Mouse (Mus musculus) heart, adult 2 months (tissue): ENCODE data around the gene Plcl2. TPM values are rescaled to one million over a fixed set of nuclear protein-coding genes. Genes with fewer than 3 reads are reported as not detected.
"Not testable (repeated sequence)": the region's sequence is repeated elsewhere in the genome, so short reads cannot be mapped to it uniquely, and the experiment has no call there.

Experiments
- DNase-seq, 2 experiments: peaks; one replicate each; pipeline ENCODE4 v3.0.0; 2021
- H3K27ac ChIP-seq: fragments of 200-600 bp; 2 replicates; pipeline ENCODE4 v1.8.1; 2022
- H3K27me3 ChIP-seq: fragments of 200-500 bp; 2 replicates; pipeline ENCODE4 v1.6.1; 2012; ENCODE audit warnings: mild to moderate bottlenecking, low read length, inconsistent platforms, mixed read lengths; ENCODE audit not compliant: control insufficient read depth, insufficient read depth
- H3K36me3 ChIP-seq: fragments of 200-500 bp; 2 replicates; pipeline ENCODE4 v1.6.1; 2012; ENCODE audit warnings: low read length, inconsistent platforms; ENCODE audit not compliant: control insufficient read depth, insufficient read depth
- H3K4me1 ChIP-seq: fragments of 200-500 bp; 2 replicates; pipeline ENCODE4 v1.6.1; 2011; ENCODE audit warnings: low read length; ENCODE audit not compliant: control insufficient read depth, insufficient read depth
- H3K4me3 ChIP-seq: fragments of 200-600 bp; 2 replicates; pipeline ENCODE4 v1.8.1; 2022
- H3K79me2 ChIP-seq: fragments of 200-500 bp; replicated peaks from 2 replicates; pipeline ENCODE4 v1.6.1; 2012; ENCODE audit warnings: mild to moderate bottlenecking, inconsistent platforms, low read length, moderate library complexity, mixed read lengths; ENCODE audit not compliant: control insufficient read depth, insufficient read depth
- H3K9ac ChIP-seq: fragments of 200-500 bp; 2 replicates; pipeline ENCODE4 v1.6.1; 2012; ENCODE audit warnings: low read depth, mild to moderate bottlenecking, control low read depth, inconsistent platforms, low read length, mixed read lengths
- CTCF ChIP-seq: fragments of 200-600 bp; IDR thresholded peaks from 2 replicates; pipeline ENCODE4 v1.8.1; 2022; ENCODE audit warnings: antibody characterized with exemption, mild to moderate bottlenecking, moderate library complexity
- EP300 ChIP-seq: fragments of 200-500 bp; IDR thresholded peaks from 2 replicates; pipeline ENCODE4 v1.6.1; 2011; ENCODE audit warnings: low read depth, low read length, control low read depth; ENCODE audit not compliant: insufficient read depth
- POLR2A ChIP-seq: fragments of 200-500 bp; IDR thresholded peaks from 2 replicates; pipeline ENCODE4 v1.6.1; 2011; ENCODE audit warnings: mild to moderate bottlenecking, low read depth, low read length, control low read depth; ENCODE audit not compliant: insufficient read depth
- WGBS: fragments of 180-500 bp; shearing (Covaris S2); methylation state at CpG from one replicate; pipeline ENCODE4 v1.1.7; 2018; 5-methylcytosine and 5-hydroxymethylcytosine counted together
- intact Hi-C: fragments of 180-260 bp; cut with DNase I; formaldehyde crosslinking; loops from one replicate; pipeline ENCODE4 v1.15.1; 2025
- polyA plus RNA-seq: library from polyadenylated mRNA; depleted of rRNA; stranded (reverse); fragments of >200 nt; gene quantifications from 2 replicates; pipeline ENCODE4 v1.2.3, GENCODE M21; 2012
- total RNA-seq, 2 experiments: library from RNA; stranded (reverse); gene quantifications; 2 replicates each; pipeline ENCODE4 v1.2.3; 2021

Plcl2 gene
- total and polyA plus RNA-seq, 3 experiments: 2.8 to 8.0 (median 7.5) TPM

GRCm38 (mm10) chr17:50552130-50552529 is 42.9 kb downstream of the Plcl2 start:
- Histone ChIP-seq H3K79me2 (no peaks in the 10 kb centered on the region), H3K4me3 (no peak overlapping the region), H3K9ac (no peak overlapping the region), H3K27me3 (no peaks in the 10 kb centered on the region), H3K27ac (no peak overlapping the region), H3K4me1 (no peaks in the 10 kb centered on the region), H3K36me3 (no peaks in the 10 kb centered on the region)
- no peak for TF ChIP-seq POLR2A
- no peak for TF ChIP-seq EP300
- TF ChIP-seq CTCF: no peak
- 84% methylated on average over 2 of the region's 2 CpGs for WGBS
- DNase-seq: no peak
- intact Hi-C loops: no loop called here

- DNase-seq: no peak
- no peak overlapping the region for H3K9ac ChIP-seq
- intact Hi-C loops: no loop called here
- H3K4me1 ChIP-seq: peaks cover 2% of the 10 kb centered on the region; the same call in 1 of the 2 replicates
- no peaks in the 10 kb centered on the region for H3K79me2 ChIP-seq
- peak; percentile 31 for TF ChIP-seq CTCF
- TF ChIP-seq EP300: no peak
- H3K27me3 ChIP-seq: no peaks in the 10 kb centered on the region
- 79% methylated on average over 12 of the region's 12 CpGs for WGBS
- H3K36me3 ChIP-seq: no peaks in the 10 kb centered on the region
- H3K4me3 ChIP-seq: no peak overlapping the region
- H3K27ac ChIP-seq: no peak overlapping the region
Observed at GRCm38 (mm10) chr17:50557566-50558238, 48.5 kb downstream of the Plcl2 start.

GRCm38 (mm10) chr17:50558239-50558625 is 49.0 kb downstream of the Plcl2 start:
- no peak overlapping the region for H3K4me3 ChIP-seq
- TF ChIP-seq POLR2A: no peak
- TF ChIP-seq CTCF: no peak
- no peak for TF ChIP-seq EP300
- no peak for DNase-seq
- H3K27me3 ChIP-seq: no peaks in the 10 kb centered on the region
- no peak overlapping the region for H3K27ac ChIP-seq
- WGBS: 74% methylated on average over 4 of the region's 4 CpGs
- H3K9ac ChIP-seq: no peak overlapping the region
- H3K36me3 ChIP-seq: no peaks in the 10 kb centered on the region
- no peaks in the 10 kb centered on the region for H3K79me2 ChIP-seq
- intact Hi-C loops: no loop called here
- H3K4me1 ChIP-seq: peaks cover 2% of the 10 kb centered on the region; the same call in 1 of the 2 replicates

- Histone ChIP-seq H3K27me3 (no peaks in the 10 kb centered on the region), H3K27ac (no peak overlapping the region), H3K36me3 (no peaks in the 10 kb centered on the region), H3K79me2 (peaks cover 2% of the 10 kb centered on the region), H3K4me3 (no peak overlapping the region), H3K9ac (no peak overlapping the region), H3K4me1 (peaks cover 2% of the 10 kb centered on the region)
- 41% methylated on average over 8 of the region's 8 CpGs for WGBS
- TF ChIP-seq EP300 (no peak), CTCF (no peak), POLR2A (no peak)
- no peak for DNase-seq
- intact Hi-C loops: no loop called here
Observed at GRCm38 (mm10) chr17:50565376-50566123, 56.3 kb downstream of the Plcl2 start.

GRCm38 (mm10) chr17:50568846-50569245 is 59.6 kb downstream of the Plcl2 start:
- no peak overlapping the region for H3K4me3 ChIP-seq
- 69% methylated on average over 2 of the region's 2 CpGs for WGBS
- H3K36me3 ChIP-seq: no peaks in the 10 kb centered on the region
- no peak overlapping the region for H3K27ac ChIP-seq
- no peak for DNase-seq
- TF ChIP-seq POLR2A (no peak), CTCF (no peak), EP300 (no peak)
- intact Hi-C loops: no loop called here
- no peak overlapping the region for H3K9ac ChIP-seq
- H3K79me2 ChIP-seq: peaks cover 2% of the 10 kb centered on the region
- H3K4me1 ChIP-seq: peaks cover 2% of the 10 kb centered on the region
- no peaks in the 10 kb centered on the region for H3K27me3 ChIP-seq

GRCm38 (mm10) chr17:50570228-50570627 is 61.0 kb downstream of the Plcl2 start:
- H3K9ac ChIP-seq, H3K79me2 ChIP-seq, H3K27ac ChIP-seq, intact Hi-C loops, H3K4me1 ChIP-seq, H3K4me3 ChIP-seq, H3K27me3 ChIP-seq, H3K36me3 ChIP-seq, DNase-seq: not testable (repeated sequence)
- WGBS: 96% methylated on average over 5 of the region's 5 CpGs
